Mouse (Mus musculus): ENCODE data around the gene Trhr2. TPM values are rescaled to one million over a fixed set of nuclear protein-coding genes. Genes with fewer than 3 reads are reported as not detected.

Gene Trhr2
- polyA plus RNA-seq, 1 experiment, result not detected

DNA sequence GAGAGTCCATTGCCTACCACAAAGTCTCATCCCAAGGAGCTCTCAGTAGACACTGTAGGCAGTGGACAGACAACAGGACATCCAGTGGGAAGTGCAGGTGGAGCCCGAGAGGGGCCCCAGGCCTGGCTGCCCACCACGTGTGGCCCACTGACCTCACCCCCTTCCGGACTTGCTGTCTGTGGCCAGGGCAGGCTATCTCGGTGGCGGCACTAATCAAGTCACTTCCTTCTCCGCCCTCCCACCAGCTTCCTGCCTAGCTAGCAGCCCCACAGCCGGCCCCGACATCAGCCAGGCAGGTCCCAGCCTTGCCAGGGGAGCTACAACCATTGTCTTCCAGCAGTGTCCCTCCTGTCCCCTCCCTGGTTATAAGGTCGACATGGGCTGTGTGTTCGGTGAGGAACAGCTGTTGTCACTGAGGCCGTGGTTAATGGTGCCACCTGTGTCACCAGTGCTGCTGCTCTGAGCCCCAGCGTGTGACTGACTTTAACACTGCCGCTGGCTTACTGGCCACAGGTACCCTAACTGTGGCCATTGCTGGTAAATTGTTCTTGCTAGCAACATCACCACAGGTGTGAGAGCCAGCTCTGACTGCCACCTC lies 45.5 kb downstream of the Trhr2 start:
- 32% methylated on average over 13 of the region's 13 CpGs for WGBS
- no peak for DNase-seq (ENCODE audit: low read depth, low spot score)

DNA sequence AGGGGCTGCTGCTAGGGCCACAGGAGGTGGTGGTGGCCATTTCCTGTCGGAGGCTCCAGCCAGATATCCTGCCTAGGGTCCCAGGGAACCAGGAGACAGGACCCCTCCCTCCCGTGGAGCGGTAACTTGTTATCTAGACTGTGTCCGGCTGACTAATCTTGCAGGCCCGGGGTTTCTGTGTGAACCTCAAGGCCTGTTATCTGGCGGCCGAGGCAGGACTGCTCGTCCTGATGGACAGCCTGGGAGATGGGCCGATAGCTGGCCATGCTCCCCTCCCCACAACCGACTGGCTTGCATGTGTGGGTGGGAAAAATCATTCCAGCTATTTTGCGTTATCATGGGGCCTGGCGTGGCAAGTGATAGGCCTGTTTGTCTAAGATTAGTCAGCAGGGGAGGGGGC lies 47.2 kb downstream of the Trhr2 start:
- no peak for DNase-seq (ENCODE audit: low read depth, low spot score)
- WGBS, result 85% methylated on average over 12 of the region's 12 CpGs

DNA sequence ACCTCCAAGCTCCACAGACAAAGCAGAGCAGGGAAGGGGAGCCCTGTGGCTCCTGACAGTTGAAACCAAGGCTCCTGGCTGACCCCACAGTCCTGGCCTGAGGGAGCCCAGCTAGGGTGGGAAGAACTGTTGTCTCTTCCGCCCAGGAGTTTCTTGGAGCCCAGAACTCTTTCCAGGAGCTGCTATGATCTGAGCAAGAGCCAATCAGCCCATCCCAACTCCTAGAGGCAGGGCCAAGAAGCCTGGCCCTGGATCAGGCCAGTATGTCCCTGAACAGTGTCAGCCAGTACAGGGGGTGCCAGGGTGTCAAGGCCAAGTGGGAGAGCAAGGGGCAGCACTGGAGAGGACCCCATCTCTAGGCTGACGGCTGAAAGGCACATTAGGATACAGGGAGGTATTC lies 48.0 kb downstream of the Trhr2 start:
- no peak for DNase-seq (ENCODE audit: low read depth, low spot score)
- WGBS, result 86% methylated on average over 2 of the region's 2 CpGs

DNA sequence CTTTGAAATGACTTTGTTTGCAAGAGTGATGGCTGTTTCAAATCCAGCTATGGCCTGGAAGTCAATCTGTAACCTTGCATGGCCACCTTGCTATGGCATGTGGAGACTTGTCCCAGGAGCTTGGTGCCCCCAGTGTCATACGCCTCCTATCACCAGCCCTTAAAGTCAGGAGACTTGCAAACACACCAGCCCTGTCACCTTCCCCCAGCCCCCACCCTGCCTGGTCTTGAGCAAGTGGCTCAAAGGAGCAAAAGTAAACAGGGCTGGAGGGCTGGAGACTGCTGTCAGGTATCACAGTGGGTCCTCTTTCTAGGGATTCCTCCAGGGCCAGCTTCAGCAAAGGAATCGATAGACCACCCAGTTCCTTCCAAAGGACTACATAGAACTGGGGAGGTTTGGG lies 49.4 kb downstream of the Trhr2 start:
- 69% methylated on average over 2 of the region's 2 CpGs for WGBS
- no peak for DNase-seq (ENCODE audit: low read depth, low spot score)

DNA sequence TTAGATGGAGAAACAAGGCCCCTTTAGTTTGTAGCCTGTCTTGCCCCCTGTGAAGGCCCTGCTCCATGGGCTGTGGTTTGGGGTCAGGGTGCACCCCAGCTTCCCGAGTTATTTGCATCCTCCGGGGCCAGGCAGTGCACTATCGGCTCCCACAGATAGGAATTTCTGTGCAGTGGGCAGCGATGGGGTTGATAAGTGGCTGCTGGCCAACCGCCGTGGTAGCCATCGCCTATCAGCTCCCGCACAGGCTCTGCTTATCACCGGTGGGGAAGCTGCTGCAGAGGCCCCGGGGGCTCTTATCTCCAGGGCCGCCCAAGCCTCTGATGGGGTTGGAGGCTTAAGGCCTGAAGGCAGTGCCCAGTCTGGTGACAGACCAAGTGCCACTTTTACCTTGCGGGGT lies 51.3 kb downstream of the Trhr2 start:
- WGBS, result 90% methylated on average over 12 of the region's 12 CpGs
- no peak for DNase-seq (ENCODE audit: low read depth, low spot score)

DNA sequence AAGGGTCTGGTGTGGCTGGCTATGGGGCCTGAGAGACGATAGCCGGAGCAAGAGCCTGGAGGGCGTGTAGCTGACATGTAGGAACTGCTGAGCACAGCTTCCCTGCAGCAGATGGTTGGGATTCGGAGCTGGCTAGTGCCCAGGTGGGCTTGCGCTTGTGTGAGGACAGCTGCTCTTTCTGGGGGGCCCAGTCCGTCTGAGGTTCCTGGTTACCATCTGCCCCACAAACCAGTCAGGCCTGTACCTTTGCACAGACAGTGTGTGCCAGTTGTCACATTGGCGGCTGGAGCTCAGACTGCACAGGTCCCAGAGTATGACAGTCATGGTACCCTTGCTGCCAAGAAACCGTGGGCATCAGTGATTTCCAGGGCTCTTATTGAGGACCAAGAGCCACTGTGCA lies 52.7 kb downstream of the Trhr2 start:
- WGBS, result 93% methylated on average over 8 of the region's 8 CpGs
- no peak for DNase-seq (ENCODE audit: low read depth, low spot score)

Other genes with a start within 250 kb of the Trhr2 start
- 24.6 and 51.1 TPM in 2 replicates for gene Zfpm1, start 78.6 kb downstream of the Trhr2 start, polyA plus RNA-seq (2012; rRNA removed)
- gene Zc3h18, start 15.9 kb upstream of the Trhr2 start, polyA plus RNA-seq (2012; rRNA removed), result 18.6 and 29.6 TPM in 2 replicates
- 0.21 and 0.41 TPM in 2 replicates for gene Il17c, start 61.3 kb upstream of the Trhr2 start, polyA plus RNA-seq (2012; rRNA removed)
- gene Cyba, start 72.2 kb upstream of the Trhr2 start, polyA plus RNA-seq (2012; rRNA removed), result 240 and 254 TPM in 2 replicates
- 45.0 and 54.8 TPM in 2 replicates for gene Mvd, start 82.7 kb upstream of the Trhr2 start, polyA plus RNA-seq (2012; rRNA removed)
- gene Snai3, start 100.0 kb upstream of the Trhr2 start, polyA plus RNA-seq (2012; rRNA removed), result 1.4 and 1.6 TPM in 2 replicates
- 49.6 and 52.5 TPM in 2 replicates for gene Rnf166, start 115.3 kb upstream of the Trhr2 start, polyA plus RNA-seq (2012; rRNA removed)
- gene Ctu2, start 115.4 kb upstream of the Trhr2 start, polyA plus RNA-seq (2012; rRNA removed), result 20.8 and 27.6 TPM in 2 replicates
- 35.4 and 38.3 TPM in 2 replicates for gene Piezo1, start 190.6 kb upstream of the Trhr2 start, polyA plus RNA-seq (2012; rRNA removed)
- gene Cdt1, start 207.3 kb upstream of the Trhr2 start, polyA plus RNA-seq (2012; rRNA removed), result 42.7 and 43.0 TPM in 2 replicates
- gene Aprt, start 216.2 kb upstream of the Trhr2 start, polyA plus RNA-seq (2012; rRNA removed), result 318 and 399 TPM in 2 replicates

All from large intestine, adult 2 months (tissue).